Mouse (Mus musculus) neural tube, embryonic 13.5 days (tissue): Measurements from ENCODE around the gene Tbc1d22b. TPM values are rescaled to one million over a fixed set of nuclear protein-coding genes. Genes with fewer than 3 reads are reported as not detected.

ENCODE experiments used
- ATAC-seq: fragments of 200-750 bp; cut with Nextera tagmentation; 2 replicates; pipeline ENCODE4 v1.8.0; 2017; ENCODE audit warnings: low read depth, mild to moderate bottlenecking, moderate TSS enrichment, moderate library complexity
- H3K27ac ChIP-seq: fragments of 300-500 bp; sonication (generic); replicated peaks from 2 replicates; pipeline ENCODE4 v1.5.1; 2015; ENCODE audit warnings: moderate library complexity, mild to moderate bottlenecking, inconsistent platforms
- H3K27me3 ChIP-seq: fragments of 300-500 bp; sonication (generic); 2 replicates; pipeline ENCODE4 v1.6.1; 2015; ENCODE audit warnings: mild to moderate bottlenecking, inconsistent platforms
- H3K36me3 ChIP-seq: fragments of 300-500 bp; sonication (generic); 2 replicates; pipeline ENCODE4 v1.6.1; 2015; ENCODE audit warnings: mild to moderate bottlenecking, inconsistent platforms
- H3K4me1 ChIP-seq: fragments of 300-500 bp; sonication (generic); replicated peaks from 2 replicates; pipeline ENCODE4 v1.6.1; 2015; ENCODE audit warnings: inconsistent platforms
- H3K4me2 ChIP-seq: fragments of 300-500 bp; sonication (generic); 2 replicates; pipeline ENCODE4 v1.6.1; 2015; ENCODE audit warnings: inconsistent platforms, mild to moderate bottlenecking, moderate library complexity
- H3K4me3 ChIP-seq: fragments of 300-500 bp; sonication (generic); 2 replicates; pipeline ENCODE4 v1.5.1; 2015; ENCODE audit warnings: mild to moderate bottlenecking, inconsistent platforms
- H3K9ac ChIP-seq: fragments of 300-500 bp; sonication (generic); 2 replicates; pipeline ENCODE4 v1.6.1; 2015; ENCODE audit warnings: moderate library complexity, mild to moderate bottlenecking, inconsistent platforms
- H3K9me3 ChIP-seq: fragments of 300-500 bp; sonication (generic); 2 replicates; pipeline ENCODE4 v1.6.1; 2016; ENCODE audit warnings: inconsistent platforms
- WGBS: fragments of 180-500 bp; shearing (Covaris S2); methylation state at CpG from one replicate; pipeline ENCODE4 v1.1.7; 2015; 5-methylcytosine and 5-hydroxymethylcytosine counted together
- polyA plus RNA-seq: library from polyadenylated mRNA; unstranded; fragments of >200 nt; fragmentation: Nextera tagmentation; extraction: Ambion mirVana; gene quantifications from 2 replicates; pipeline ENCODE4 v1.2.1, GENCODE M21; 2015

Tbc1d22b gene
- polyA plus RNA-seq, 1 experiment from 2014 or later, result 24.7 TPM

DNA sequence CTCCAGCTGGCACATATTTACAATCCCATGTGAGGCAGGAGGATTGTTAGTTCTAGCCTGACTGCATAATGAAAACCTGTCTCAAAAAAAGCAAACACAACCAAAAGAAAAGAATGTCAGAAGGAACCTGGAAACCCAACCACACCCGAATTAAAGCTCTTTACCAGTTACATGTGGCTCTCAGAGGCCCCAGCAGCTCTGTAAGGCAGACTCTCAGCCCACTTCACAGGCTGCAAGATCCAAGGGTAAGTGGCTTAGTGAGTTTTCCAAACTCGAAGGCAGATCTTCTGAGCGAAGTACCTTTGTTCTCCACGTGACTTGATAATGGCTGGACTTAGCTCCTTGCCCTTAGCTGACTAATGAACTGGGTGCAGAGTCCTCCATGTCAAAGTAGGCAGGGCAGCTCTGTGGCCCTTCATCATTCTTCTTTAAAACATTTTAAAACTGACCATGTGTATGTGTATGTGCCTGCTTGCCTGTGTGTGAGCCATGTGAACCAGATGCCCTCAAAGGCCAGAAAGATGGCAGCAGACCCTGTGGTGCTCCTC, 30.1 kb downstream of the Tbc1d22b start:
- Histone ChIP-seq H3K27ac (no peak overlapping the region), H3K9ac (no peak overlapping the region), H3K4me3 (no peak overlapping the region), H3K4me1 (no peaks in the 10 kb centered on the region), H3K4me2 (no peak overlapping the region), H3K27me3 (no peaks in the 10 kb centered on the region), H3K9me3 (no peaks in the 10 kb centered on the region), H3K36me3 (peaks cover 78% of the 10 kb centered on the region)
- 92% methylated on average over 4 of the region's 4 CpGs for WGBS
- ATAC-seq, result no peak

- no peak for ATAC-seq
- Histone ChIP-seq H3K9ac (no peak overlapping the region), H3K9me3 (no peaks in the 10 kb centered on the region), H3K27me3 (no peaks in the 10 kb centered on the region), H3K27ac (no peak overlapping the region), H3K4me1 (peaks cover 5% of the 10 kb centered on the region), H3K4me3 (no peak overlapping the region), H3K36me3 (peaks cover 43% of the 10 kb centered on the region), H3K4me2 (no peak overlapping the region)
- WGBS, result 86% methylated on average over 5 of the region's 5 CpGs
These were observed 34.0 kb downstream of the Tbc1d22b start for GRCm38 (mm10) chr17:29583569-29583968.

DNA sequence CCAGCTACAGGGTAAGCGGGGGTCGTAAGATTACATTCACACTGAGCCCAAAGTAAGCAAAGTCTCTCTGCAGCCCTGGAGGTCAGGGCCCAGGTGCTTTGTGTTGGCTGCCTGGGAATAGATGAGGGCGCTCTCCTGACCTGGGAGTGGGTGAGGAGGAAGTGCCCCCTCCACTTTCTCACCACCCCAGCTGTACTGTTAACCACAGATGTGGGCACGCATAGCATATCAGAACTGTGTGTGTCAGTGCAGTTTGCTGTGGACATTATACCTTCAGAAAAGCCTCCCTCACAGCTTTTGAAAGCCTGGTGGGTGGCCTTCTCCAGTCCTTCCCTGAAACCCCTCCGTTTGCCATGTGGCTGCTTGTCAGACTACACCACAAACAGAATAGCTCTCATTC, 34.7 kb downstream of the Tbc1d22b start:
- Histone ChIP-seq H3K9ac (no peak overlapping the region), H3K4me3 (no peak overlapping the region), H3K27ac (no peak overlapping the region), H3K27me3 (no peaks in the 10 kb centered on the region), H3K9me3 (no peaks in the 10 kb centered on the region), H3K36me3 (peaks cover 35% of the 10 kb centered on the region), H3K4me1 (peaks cover 12% of the 10 kb centered on the region), H3K4me2 (no peak overlapping the region)
- ATAC-seq, result no peak
- WGBS, result 83% methylated on average over 5 of the region's 5 CpGs

- WGBS, result 59% methylated on average over 3 of the region's 3 CpGs
- Histone ChIP-seq H3K27me3 (no peaks in the 10 kb centered on the region), H3K4me1 (peaks cover 17% of the 10 kb centered on the region), H3K9me3 (no peaks in the 10 kb centered on the region), H3K9ac (no peak overlapping the region), H3K4me3 (no peak overlapping the region), H3K27ac (no peak overlapping the region), H3K4me2 (no peak overlapping the region), H3K36me3 (peaks cover 31% of the 10 kb centered on the region)
- ATAC-seq, result no peak
These were observed 35.2 kb downstream of the Tbc1d22b start for GRCm38 (mm10) chr17:29584737-29585136.

DNA sequence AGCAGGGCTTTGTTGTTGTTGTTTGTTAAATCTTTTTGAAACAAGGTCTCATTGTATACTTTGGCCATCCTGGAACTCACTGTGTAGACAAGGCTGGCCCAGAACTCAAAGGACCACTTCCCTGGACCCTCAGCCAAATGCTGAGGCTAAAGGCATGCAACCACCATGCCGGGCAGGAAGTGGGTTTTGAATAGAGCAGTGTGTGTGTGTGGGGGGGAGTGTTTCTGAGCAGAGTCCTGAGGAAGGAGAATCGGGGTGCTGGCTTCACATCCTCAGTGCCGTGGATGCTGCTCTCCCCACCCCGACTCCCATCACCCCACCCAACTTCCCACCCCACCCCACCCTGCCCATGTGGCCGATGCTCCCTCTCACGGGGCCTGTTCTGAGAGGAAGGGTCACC, 35.9 kb downstream of the Tbc1d22b start:
- peaks cover 26% of the 10 kb centered on the region for H3K36me3 ChIP-seq
- 94% methylated on average over 6 of the region's 6 CpGs for WGBS
- no peak overlapping the region for H3K4me3 ChIP-seq
- H3K9ac ChIP-seq, result no peak overlapping the region
- no peak overlapping the region for H3K4me2 ChIP-seq
- H3K27ac ChIP-seq, result no peak overlapping the region
- H3K27me3 ChIP-seq, result no peaks in the 10 kb centered on the region
- H3K9me3 ChIP-seq, result no peaks in the 10 kb centered on the region
- peaks cover 19% of the 10 kb centered on the region for H3K4me1 ChIP-seq
- ATAC-seq, result no peak

- Histone ChIP-seq H3K27me3 (no peaks in the 10 kb centered on the region), H3K4me2 (no peak overlapping the region), H3K4me1 (peaks cover 19% of the 10 kb centered on the region), H3K9me3 (no peaks in the 10 kb centered on the region), H3K27ac (no peak overlapping the region), H3K36me3 (peaks cover 22% of the 10 kb centered on the region), H3K4me3 (no peak overlapping the region), H3K9ac (no peak overlapping the region)
- 94% methylated on average over 9 of the region's 9 CpGs for WGBS
- ATAC-seq, result no peak
These were observed 37.3 kb downstream of the Tbc1d22b start for GRCm38 (mm10) chr17:29586921-29587320.

GRCm38 (mm10) chr17:29589221-29589898, 39.8 kb downstream of the Tbc1d22b start:
- Histone ChIP-seq H3K4me3 (no peak overlapping the region), H3K27ac (peak overlapping the region; percentile 71), H3K9me3 (no peaks in the 10 kb centered on the region), H3K27me3 (no peaks in the 10 kb centered on the region), H3K4me1 (peaks cover 19% of the 10 kb centered on the region), H3K9ac (no peak overlapping the region), H3K4me2 (no peak overlapping the region), H3K36me3 (peaks cover 22% of the 10 kb centered on the region)
- WGBS, result 19% methylated on average over 11 of the region's 11 CpGs
- ATAC-seq, result peak; percentile 83

GRCm38 (mm10) chr17:29595891-29596770, 46.5 kb downstream of the Tbc1d22b start:
- no peak overlapping the region for H3K4me2 ChIP-seq
- H3K4me1 ChIP-seq, result peaks cover 19% of the 10 kb centered on the region
- ATAC-seq, result no peak
- H3K27ac ChIP-seq, result no peak overlapping the region
- no peaks in the 10 kb centered on the region for H3K9me3 ChIP-seq
- peak overlapping the region; percentile 17; the same call in 1 of the 2 replicates for H3K9ac ChIP-seq
- H3K27me3 ChIP-seq, result no peaks in the 10 kb centered on the region
- peaks cover 71% of the 10 kb centered on the region for H3K36me3 ChIP-seq
- 78% methylated on average over 15 of the region's 15 CpGs for WGBS
- no peak overlapping the region for H3K4me3 ChIP-seq

DNA sequence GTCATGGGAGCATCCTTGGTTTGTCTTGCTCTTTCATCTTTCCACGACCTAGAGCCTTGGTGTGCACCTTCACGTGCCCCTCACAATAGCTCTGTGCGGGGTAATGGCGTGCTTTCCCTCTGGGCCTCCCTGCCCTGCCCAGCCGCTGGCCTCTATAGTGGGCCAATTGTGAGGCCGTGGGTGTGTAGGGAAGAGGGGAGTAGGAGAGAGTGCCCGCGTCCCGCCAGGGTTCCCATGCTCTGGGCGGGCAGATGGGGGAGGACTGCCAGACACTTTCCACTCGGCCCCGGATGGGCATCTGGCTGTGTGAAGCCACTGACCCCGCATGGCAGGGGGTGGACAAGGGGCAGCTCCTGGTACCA, 47.2 kb downstream of the Tbc1d22b start:
- ATAC-seq, result 0 out of 2 replicates have a peak, but pooled peaks have one; percentile 52
- Histone ChIP-seq H3K36me3 (peaks cover 69% of the 10 kb centered on the region), H3K4me1 (peaks cover 19% of the 10 kb centered on the region), H3K9ac (peak overlapping the region; percentile 17; the same call in 1 of the 2 replicates), H3K27me3 (no peaks in the 10 kb centered on the region), H3K27ac (0 out of 2 replicates have a peak overlapping the region, but pooled peaks have one; percentile 25), H3K9me3 (no peaks in the 10 kb centered on the region), H3K4me2 (no peak overlapping the region), H3K4me3 (no peak overlapping the region)
- 52% methylated on average over 13 of the region's 13 CpGs for WGBS

- H3K36me3 ChIP-seq, result peaks cover 72% of the 10 kb centered on the region
These were observed 49.5 kb downstream of the Tbc1d22b start for GRCm38 (mm10) chr17:29599051-29599450.

DNA sequence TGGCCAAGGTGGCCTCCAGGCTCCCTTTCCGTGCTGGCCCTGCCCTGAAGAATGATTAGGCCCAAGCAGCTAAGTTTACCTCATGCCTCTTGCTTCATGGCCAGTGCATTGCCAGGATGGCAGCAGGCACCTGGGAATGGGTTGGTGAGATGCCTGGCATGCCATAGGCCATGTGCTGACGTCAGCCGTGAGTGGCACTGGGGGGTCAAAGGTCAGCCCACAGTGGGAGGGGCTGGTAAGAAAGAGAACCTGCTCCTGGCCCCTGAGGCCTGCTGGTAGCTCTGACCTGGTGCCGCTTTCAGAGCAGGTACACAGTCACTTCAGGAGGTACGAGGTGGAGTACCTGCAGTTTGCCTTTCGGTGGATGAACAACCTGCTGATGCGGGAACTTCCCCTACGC, 50.0 kb downstream of the Tbc1d22b start:
- Histone ChIP-seq H3K27ac (no peak overlapping the region), H3K4me1 (peaks cover 19% of the 10 kb centered on the region), H3K4me3 (no peak overlapping the region), H3K9ac (no peak overlapping the region), H3K4me2 (no peak overlapping the region), H3K36me3 (peaks cover 68% of the 10 kb centered on the region), H3K27me3 (no peaks in the 10 kb centered on the region), H3K9me3 (no peaks in the 10 kb centered on the region)
- WGBS, result 88% methylated on average over 8 of the region's 8 CpGs
- no peak for ATAC-seq

More at GRCm38 (mm10) chr17:29599051-29599450, 49.5 kb downstream of the Tbc1d22b start:
- Histone ChIP-seq H3K4me2 (no peak overlapping the region), H3K9me3 (no peaks in the 10 kb centered on the region), H3K4me1 (peaks cover 19% of the 10 kb centered on the region), H3K27me3 (no peaks in the 10 kb centered on the region), H3K4me3 (no peak overlapping the region), H3K27ac (no peak overlapping the region), H3K9ac (no peak overlapping the region)
- 90% methylated on average over 14 of the region's 14 CpGs for WGBS
- ATAC-seq, result no peak

DNA sequence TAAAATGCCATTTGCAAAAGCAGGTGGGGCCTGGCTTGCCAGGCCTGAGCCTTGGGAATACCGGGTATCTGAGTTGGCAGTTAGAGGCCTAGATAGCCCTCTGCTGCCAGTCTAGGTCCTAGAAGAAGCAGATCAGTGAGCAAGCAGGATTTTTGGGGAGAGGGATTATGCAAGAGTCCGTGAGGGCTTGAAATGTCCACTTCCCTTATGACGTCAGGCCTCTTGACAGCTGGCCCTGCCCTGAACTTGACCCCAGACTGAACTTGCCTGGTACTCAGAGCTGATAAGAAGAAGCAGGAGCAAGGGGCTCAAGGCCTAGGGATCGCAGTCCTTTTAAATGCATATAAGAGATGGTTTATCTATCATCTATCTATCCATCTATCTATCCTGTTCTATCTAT, 51.8 kb downstream of the Tbc1d22b start:
- WGBS, result 80% methylated on average over 4 of the region's 4 CpGs
- H3K9me3 ChIP-seq, result no peaks in the 10 kb centered on the region
- peaks cover 62% of the 10 kb centered on the region for H3K36me3 ChIP-seq
- H3K4me3 ChIP-seq, result no peak overlapping the region
- peaks cover 16% of the 10 kb centered on the region for H3K4me1 ChIP-seq
- H3K27ac ChIP-seq, result no peak overlapping the region
- H3K4me2 ChIP-seq, result no peak overlapping the region
- no peak overlapping the region for H3K9ac ChIP-seq
- H3K27me3 ChIP-seq, result no peaks in the 10 kb centered on the region
- no peak for ATAC-seq
